Mouse (Mus musculus) small intestine, adult 2 months (tissue): Measurements from ENCODE around the gene Ext2. TPM values are rescaled to one million over a fixed set of nuclear protein-coding genes. Genes with fewer than 3 reads are reported as not detected.

Source experiments
- H3K27ac ChIP-seq: fragments of 200-500 bp; 2 replicates; pipeline ENCODE4 v1.5.1; 2012; ENCODE audit warnings: low read depth, low read length, control low read depth, inconsistent platforms; ENCODE audit not compliant: insufficient read depth
- H3K27me3 ChIP-seq: fragments of 200-500 bp; 2 replicates; pipeline ENCODE4 v1.6.1; 2012; ENCODE audit warnings: mild to moderate bottlenecking, moderate library complexity, low read length, inconsistent platforms; ENCODE audit not compliant: control insufficient read depth, insufficient read depth
- H3K36me3 ChIP-seq: fragments of 200-500 bp; 2 replicates; pipeline ENCODE4 v1.6.1; 2012; ENCODE audit warnings: mild to moderate bottlenecking, low read length, control low read depth, inconsistent platforms; ENCODE audit not compliant: control insufficient read depth, insufficient read depth
- H3K4me1 ChIP-seq: fragments of 200-500 bp; 2 replicates; pipeline ENCODE4 v1.6.1; 2012; ENCODE audit warnings: low read length, inconsistent platforms, mixed read lengths; ENCODE audit not compliant: control insufficient read depth, insufficient read depth, insufficient read length
- H3K4me3 ChIP-seq: fragments of 200-500 bp; 2 replicates; pipeline ENCODE4 v1.5.1; 2012; ENCODE audit warnings: low read depth, mild to moderate bottlenecking, control low read depth, inconsistent platforms, low read length, moderate library complexity
- CTCF ChIP-seq: fragments of 200-500 bp; IDR thresholded peaks from 2 replicates; pipeline ENCODE4 v1.5.1; 2012; ENCODE audit warnings: low read depth, mild to moderate bottlenecking, control low read depth, inconsistent platforms, low read length, moderate library complexity, mixed read lengths; ENCODE audit not compliant: insufficient replicate concordance, insufficient read length; ENCODE audit errors: extremely low read depth
- POLR2A ChIP-seq: fragments of 200-500 bp; IDR thresholded peaks from 2 replicates; pipeline ENCODE4 v1.6.1; 2012; ENCODE audit warnings: low read depth, mild to moderate bottlenecking, control low read depth, inconsistent platforms, low read length, moderate library complexity
- WGBS: fragments of 180-500 bp; shearing (Covaris S2); methylation state at CpG from one replicate; pipeline ENCODE4 v1.1.7; 2018; 5-methylcytosine and 5-hydroxymethylcytosine counted together
- polyA plus RNA-seq: library from polyadenylated mRNA; depleted of rRNA; stranded (reverse); fragments of >200 nt; gene quantifications from 2 replicates; pipeline ENCODE4 v1.2.3, GENCODE M21; 2012

Gene Ext2
- polyA plus RNA-seq, 1 experiment: 28.6 TPM

DNA sequence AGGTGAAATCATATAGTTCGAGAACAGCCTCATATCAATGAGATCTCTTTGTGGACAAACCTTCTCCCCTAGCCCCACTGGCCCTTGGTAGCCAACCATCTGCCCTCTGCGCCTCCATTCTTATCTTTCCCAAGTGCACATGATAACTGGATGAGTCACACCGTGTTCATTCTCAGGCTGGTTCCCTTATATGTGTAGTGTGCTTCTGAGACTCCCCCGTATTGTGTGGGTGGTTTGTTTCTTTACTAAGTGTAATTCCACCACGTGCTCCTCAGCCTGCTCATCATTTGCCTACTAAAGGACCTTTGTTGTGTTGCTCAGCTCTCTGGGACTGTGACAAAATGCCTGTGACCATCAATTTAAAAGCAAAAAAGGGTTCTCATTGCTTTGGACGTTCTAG, 161.3 kb downstream of the Ext2 start:
- Histone ChIP-seq H3K36me3 (no peaks in the 10 kb centered on the region), H3K27me3 (no peaks in the 10 kb centered on the region), H3K4me3 (no peak overlapping the region), H3K27ac (no peak overlapping the region), H3K4me1 (no peaks in the 10 kb centered on the region)
- 36% methylated on average over 6 of the region's 6 CpGs for WGBS
- TF ChIP-seq CTCF (no peak), POLR2A (no peak)

GRCm38 (mm10) chr2:93659705-93660308, 162.6 kb downstream of the Ext2 start:
- Histone ChIP-seq H3K4me1 (no peaks in the 10 kb centered on the region), H3K4me3 (no peak overlapping the region), H3K27me3 (no peaks in the 10 kb centered on the region), H3K36me3 (no peaks in the 10 kb centered on the region), H3K27ac (no peak overlapping the region)
- TF ChIP-seq CTCF (no peak), POLR2A (no peak)
- WGBS: 61% methylated on average over 6 of the region's 6 CpGs

DNA sequence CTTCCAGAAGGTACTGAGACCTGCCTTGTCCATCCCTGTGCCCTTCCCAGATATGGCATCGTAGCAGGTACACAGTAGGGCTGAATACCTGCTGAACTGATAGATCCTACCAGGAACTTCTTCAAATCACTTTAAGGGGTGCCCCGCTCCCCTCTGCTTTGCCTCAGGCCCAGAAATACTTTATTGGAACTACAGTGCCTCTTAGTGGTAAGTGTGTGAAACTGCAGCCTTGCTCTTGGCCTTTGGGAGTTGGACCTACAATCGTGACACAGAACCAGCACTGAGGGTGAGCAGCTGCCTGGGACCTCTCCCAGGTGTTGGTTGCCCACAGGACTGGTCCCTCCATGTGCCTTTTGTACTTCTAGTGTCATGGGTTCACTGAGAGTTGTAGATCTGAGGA, 163.4 kb downstream of the Ext2 start:
- Histone ChIP-seq H3K4me3 (no peak overlapping the region), H3K27me3 (no peaks in the 10 kb centered on the region), H3K27ac (no peak overlapping the region), H3K36me3 (no peaks in the 10 kb centered on the region), H3K4me1 (no peaks in the 10 kb centered on the region)
- TF ChIP-seq POLR2A (no peak), CTCF (peak; percentile 78; the same call in 1 of the 2 replicates)
- 40% methylated on average over 3 of the region's 3 CpGs for WGBS

GRCm38 (mm10) chr2:93654336-93655055, 167.9 kb downstream of the Ext2 start:
- WGBS: 73% methylated on average over 11 of the region's 11 CpGs
- Histone ChIP-seq H3K4me1 (no peaks in the 10 kb centered on the region), H3K4me3 (no peak overlapping the region), H3K27me3 (peaks cover 12% of the 10 kb centered on the region; the same call in 1 of the 2 replicates), H3K27ac (no peak overlapping the region), H3K36me3 (no peaks in the 10 kb centered on the region)
- TF ChIP-seq CTCF: no peak
- no peak for TF ChIP-seq POLR2A

GRCm38 (mm10) chr2:93649243-93649870, 173.0 kb downstream of the Ext2 start:
- H3K4me1 ChIP-seq: peaks cover 7% of the 10 kb centered on the region
- no peak for TF ChIP-seq CTCF
- TF ChIP-seq POLR2A: no peak
- no peak overlapping the region for H3K27ac ChIP-seq
- H3K4me3 ChIP-seq: no peak overlapping the region
- peaks cover 57% of the 10 kb centered on the region for H3K27me3 ChIP-seq
- no peaks in the 10 kb centered on the region for H3K36me3 ChIP-seq
- WGBS: 59% methylated on average over 4 of the region's 4 CpGs

DNA sequence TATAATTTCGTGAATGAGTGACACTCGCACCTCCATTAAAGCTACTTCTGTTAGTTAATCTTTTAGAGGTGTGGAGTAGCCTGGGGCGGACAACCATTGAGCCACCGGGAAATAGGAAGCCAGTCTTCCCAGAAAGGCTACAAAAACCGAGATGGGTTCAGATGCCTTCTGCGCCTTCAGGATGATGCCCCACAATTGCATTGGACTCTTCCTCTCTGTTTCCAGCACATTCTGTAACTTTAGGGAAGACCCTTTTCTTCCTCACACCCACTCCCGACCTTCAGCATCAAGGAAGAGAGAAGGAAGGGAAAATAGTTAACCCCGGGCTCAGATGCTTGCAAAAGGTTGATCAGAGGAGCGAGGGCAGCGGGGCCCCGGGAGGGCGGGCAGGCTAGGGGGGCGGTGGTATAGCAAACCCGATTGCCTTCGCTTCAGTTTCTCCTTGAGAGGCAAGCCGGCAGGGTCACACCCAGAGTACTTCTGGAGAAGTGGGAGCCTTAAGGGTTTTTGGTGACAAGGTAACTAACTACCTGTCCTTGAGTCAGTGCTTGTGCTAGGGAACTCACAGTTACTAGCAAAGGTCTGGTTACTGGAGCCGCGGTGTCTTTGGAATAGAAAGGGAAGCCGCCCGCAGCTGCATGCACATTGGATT, 174.3 kb downstream of the Ext2 start:
- no peak for TF ChIP-seq POLR2A
- TF ChIP-seq CTCF: no peak
- Histone ChIP-seq H3K36me3 (no peaks in the 10 kb centered on the region), H3K4me3 (no peak overlapping the region), H3K27ac (no peak overlapping the region), H3K4me1 (peaks cover 7% of the 10 kb centered on the region), H3K27me3 (peaks cover 66% of the 10 kb centered on the region)
- WGBS: 13% methylated on average over 20 of the region's 20 CpGs
